Mouse (Mus musculus): Measurements from ENCODE around the gene Cblc. TPM values are rescaled to one million over a fixed set of nuclear protein-coding genes. Genes with fewer than 3 reads are reported as not detected.
"Not testable (repeated sequence)": the region's sequence is repeated elsewhere in the genome, so short reads cannot be mapped to it uniquely, and the experiment has no call there.

Gene Cblc
- total RNA-seq, 2 experiments from 2014 or later = not detected

DNA sequence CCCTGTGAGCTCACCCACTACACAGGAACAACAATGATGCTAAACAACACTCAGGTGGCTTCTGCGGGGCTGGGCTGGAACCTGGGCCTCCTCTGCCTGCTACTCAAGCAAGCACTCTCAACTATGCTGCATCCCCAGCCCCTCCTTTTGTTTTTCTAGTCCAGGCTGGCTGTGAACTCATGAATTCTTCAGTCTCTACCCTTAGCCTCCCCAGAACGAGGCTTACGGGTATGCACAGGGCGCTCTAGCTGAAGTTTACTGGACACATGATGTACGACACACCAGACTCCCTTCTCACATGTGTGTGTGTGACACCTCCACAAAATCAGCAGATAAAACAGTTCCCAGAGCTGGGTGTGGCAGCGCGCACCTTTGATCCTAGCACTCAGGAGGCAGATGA, 22.3 kb upstream of the Cblc start:
- DNase-seq (ENCODE audit: low spot score) = no peak

DNA sequence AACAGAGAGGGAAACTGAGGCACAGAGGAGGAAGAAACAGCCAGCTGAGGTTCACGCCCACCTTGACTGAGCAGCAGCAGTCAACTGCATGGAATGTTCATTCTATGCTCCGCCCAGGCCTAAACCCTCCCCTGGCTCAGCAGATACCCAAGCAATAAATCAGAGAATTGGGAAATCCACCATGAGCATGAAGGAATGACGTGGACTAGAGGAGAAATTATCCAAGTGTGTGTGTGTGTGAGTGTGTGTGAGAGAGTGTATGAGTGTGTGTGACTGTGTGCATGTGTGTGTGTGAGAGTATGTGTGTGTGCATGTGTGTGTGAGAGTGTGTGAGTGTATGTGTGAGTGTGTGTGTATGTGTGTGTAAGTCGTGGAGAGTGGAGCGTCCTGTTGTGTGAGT, 21.8 kb upstream of the Cblc start:
- DNase-seq (ENCODE audit: low spot score) = no peak

DNA sequence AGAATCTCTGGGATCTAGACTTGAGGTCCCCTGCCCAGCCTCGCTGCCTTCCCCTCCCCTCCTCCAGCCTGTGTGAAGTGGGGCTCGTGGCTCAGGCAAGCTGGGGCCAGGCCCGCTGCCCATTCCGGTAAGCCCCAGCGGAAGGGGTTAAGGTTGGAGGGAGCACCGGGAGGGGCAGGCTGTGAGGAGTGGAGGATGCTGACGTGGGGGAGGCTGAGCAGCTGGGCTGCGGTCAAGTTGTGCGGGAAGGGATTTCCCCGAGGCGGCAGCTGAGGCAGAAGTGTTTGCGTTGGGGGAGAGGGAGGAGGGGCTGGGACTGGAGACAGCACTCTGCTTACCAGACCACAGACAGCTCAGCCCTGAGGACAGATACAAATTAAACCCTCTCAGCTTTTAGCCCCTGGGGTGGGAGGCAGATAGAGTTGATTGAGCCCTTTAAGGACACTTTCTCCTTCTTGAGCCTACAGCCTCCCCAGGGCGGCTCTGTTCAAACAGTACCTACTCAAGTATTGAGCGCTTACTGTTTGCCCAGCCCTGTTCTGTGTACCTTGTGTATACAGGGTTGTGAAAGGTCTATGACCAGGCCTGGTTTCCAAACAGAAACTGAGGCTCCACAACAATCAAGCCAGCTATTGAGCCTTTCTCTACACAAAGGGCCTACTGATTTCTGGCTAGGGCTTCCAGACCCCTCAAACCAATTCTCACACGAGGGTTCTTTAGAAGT, 20.9 kb upstream of the Cblc start:
- DNase-seq (ENCODE audit: low spot score) = peak; percentile 47

DNA sequence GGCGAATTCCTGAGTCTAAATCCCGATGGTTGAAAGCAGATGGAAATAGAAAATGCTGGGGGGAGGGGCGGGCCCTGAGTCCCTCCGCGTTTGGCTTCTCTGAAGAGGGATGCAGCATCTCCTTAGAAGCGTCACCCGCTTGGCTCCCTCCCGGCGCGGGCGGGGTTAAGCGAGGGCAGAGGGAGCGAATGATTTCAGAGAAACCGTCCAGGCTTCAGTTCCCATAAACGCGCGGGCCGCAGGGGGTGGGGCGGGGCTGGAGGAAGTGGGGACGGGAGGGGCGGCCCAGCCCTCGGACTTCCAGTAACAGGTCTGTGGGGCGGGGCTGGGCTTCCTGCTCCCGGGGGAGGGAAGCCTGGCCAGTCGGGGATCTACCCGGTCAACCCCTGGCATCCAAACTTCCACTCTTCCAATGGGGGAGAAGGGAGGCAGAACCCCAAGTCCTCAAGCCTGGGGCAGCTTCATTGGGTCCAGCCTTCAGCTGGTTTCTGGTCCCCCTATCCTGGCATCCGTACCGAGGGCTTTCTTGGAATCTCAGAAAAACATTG, 19.7 kb upstream of the Cblc start:
- DNase-seq (ENCODE audit: low spot score) = peak; percentile 79

DNA sequence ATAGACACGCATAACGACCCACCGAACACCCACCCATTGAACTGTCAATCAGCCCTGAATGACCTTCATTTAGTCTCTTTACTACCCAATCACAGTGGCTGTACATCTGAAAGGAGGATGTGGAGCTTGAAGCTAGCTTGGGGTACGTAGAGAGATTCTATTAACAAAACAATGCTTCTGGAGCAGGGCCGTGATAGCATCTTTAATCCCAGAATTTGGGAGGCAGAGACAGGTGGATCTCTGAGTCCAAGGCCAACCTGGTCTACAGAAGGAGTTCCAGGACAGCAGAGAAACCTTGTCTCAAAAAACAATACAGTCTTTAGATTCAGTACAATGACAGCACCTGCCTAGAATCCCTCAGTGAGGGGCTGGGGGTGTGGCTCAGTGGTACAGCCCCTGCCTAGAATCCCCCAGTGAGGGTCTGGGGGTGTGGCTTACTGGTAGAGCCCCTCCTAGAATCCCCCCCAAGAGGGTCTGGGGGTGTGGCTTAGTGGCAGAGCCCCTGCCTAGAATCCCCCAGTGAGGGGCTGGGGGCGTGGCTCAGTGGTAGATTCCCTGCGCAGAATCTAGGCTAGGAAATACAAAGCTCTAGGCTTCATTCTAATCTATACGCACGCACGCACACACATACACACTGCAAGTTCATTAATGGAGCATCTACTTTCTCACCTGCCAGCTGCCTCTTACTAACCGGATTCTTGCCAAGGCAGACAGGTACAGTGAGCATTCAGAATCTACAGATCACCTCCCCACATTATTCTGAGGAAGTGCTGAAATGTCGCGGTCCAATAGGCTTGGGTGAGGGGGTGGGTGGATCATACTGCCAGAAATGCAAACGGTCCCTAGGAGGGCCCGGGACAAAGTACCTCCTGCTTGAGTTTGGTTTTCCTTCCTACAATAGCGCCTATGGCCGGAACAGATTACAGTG, 19.0 kb upstream of the Cblc start:
- no peak for DNase-seq (ENCODE audit: low spot score)

DNA sequence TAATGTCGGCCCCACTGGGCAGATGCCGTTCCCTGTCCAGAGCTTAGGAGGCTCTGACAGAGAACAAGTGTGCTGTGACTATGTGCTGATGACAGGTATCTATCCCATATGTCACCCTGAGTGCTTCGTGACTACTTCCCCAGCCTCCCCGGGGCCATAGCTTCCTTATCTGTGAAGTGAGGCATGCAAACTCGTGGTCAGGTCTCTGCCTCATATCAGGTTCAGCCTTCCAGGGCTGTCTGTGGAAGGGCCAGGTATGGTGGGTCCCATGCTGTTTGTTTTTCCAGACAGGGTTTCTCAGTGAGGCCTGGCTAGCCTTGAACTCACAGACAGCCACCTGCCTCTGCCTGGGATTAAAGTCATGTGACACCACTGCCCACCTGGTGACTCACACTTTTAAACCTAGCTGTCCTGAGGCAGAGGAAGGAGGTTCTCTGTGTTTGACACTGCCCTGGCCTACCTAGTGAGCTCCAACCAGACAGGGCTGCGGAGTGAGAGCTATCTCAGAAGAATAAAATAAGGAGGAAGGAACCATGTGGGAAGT, 17.0 kb upstream of the Cblc start:
- no peak for DNase-seq (ENCODE audit: low spot score)

DNA sequence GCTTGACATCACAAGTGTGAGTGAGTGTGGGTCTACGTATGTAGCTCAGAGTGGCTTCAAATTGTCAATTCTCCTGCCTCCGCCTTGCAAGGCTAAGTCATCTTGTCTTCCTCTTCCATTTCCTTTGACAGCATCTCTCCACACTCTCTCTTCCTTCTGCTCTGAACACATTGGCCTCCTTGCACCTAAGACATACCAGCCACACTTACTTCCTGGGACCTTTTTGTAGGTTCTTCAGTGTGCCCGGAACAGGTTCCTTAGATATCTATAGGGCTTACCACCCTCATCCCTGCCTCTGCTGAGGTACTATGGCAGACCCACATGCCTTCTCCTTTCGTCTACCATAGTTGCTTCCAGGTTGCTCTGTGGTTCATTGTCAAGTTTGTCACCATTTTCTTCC, 16.6 kb upstream of the Cblc start:
- DNase-seq (ENCODE audit: low spot score) = no peak

DNA sequence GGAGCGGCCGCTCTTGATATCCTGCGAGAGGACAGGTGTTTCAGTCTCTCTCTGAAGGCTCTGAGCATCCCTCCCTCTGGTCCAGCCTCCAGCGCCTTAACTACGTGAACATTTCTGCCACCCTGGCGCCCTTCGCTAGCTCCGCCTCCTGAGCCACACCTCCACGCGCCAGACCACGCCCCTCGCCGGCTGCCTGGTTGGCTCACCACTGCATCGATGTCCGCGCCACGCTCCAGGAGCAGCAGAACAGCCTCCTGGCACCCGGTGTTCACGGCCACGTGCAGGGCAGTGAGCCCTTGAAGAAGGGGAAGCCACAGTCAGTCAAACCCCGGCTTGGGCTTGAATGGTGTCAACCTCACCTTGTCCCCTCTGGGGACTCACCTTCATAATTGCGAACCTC, 14.5 kb upstream of the Cblc start:
- no peak for DNase-seq (ENCODE audit: low spot score)

DNA sequence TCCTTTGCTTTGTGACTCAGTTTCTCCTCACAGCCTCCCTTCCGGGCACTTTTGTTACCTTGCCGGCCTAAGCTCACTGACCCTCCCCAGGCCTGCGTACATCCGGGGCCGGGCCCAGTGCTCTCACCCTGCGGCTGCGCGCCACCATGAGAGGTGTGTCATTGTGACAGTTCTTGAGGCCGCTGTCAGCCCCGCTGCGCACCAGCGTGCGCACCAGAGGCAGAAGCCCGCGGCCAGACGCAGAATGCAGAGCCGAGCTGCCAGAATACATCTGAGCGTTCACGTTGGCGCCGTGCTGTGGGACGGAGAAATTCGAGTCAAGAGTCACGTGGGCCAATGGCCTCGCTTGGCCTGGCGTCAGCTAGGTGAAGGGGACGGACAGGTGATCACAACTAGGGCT, 12.8 kb upstream of the Cblc start:
- no peak for DNase-seq (ENCODE audit: low spot score)

DNA sequence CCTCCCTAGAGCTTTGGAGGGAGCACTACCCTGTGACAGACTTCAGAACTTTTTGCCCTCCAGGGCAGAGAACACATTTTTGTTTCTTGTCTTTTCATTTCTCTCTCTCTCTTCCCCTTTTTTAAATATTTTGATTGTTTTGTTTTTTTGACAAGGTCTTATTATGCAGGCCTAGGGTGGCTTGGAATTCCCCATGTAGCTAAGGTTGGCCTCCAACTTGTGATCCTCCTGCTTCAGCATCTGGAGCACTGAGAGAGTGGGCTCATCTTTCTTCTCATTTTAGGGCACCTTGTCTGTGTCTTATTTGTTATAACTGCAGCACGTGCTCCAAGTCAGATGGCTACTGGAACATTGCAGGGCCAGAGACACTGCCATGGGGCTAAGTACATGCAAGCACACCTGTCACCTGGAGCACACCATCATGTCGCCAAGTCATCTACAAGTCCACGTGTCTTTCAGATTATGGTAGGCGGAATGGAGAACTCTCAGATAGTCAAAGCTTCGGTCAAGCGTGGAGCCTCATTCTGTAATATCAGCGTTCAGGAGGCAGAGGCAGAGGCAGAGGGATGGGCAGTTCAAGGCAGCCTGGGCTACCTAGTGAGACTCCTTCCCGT, 9.9 kb upstream of the Cblc start:
- DNase-seq (ENCODE audit: low spot score) = no peak

DNA sequence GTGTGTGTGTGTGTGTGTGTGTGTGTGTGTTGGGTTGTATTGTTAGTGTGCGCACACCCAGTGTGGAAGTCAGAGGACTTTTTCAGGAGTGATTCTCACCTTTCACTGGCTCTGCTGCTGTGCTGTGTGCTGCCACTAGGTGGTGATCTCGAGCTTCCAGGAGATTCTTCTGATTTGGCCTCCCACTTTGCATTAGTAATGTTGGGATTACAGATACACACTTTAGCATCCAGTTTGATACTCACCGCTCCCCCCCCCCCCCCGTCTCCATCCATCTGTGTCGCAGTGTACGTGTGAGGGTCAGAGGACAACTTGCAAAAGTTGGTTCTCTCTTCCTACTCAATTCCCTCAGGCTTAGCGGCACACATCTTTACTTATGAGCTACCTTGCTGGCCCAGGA, 6.4 kb upstream of the Cblc start:
- DNase-seq (ENCODE audit: low spot score) = peak; percentile 79

DNA sequence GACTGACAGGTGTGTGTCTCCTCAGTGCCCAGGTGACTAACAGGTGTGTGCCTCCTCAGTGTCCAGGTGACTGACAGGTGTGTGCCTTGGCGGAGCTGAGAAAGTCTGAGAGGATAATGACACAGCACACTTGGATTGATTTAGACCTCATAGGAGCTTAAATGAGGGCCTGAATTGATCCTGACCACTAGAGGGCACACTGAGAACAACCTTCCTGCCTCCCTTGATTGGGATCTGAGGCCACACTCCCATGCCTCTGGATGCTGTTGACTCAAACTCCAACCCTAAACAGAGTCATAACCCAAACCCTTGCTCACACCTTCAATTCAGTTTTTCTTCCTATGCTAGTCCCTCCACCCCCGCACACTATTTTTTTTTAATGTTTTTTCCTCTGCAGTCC, 4.2 kb upstream of the Cblc start:
- DNase-seq (ENCODE audit: low spot score) = peak; percentile 58

DNA sequence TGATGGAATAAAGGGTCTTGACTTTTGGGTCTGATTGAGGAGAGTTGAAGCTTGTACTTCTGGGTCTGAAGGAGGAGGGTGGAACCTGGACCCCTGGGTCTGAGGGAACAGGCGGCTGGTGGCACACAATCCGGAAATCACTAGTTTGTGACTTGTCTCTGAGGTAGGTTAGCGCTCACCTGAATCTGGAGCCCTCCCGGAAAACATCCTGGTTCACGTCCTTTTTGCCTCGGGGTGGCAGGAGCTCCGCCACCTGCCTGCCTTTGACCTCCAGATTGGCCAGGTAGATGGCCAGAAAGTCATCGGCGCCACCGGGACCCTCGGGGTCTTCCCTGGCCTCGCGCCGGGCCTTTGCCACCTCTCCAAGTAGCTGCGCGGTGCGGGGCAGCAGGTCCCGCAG, 355 bp downstream of the Cblc start:
- DNase-seq (ENCODE audit: low spot score) = no peak

DNA sequence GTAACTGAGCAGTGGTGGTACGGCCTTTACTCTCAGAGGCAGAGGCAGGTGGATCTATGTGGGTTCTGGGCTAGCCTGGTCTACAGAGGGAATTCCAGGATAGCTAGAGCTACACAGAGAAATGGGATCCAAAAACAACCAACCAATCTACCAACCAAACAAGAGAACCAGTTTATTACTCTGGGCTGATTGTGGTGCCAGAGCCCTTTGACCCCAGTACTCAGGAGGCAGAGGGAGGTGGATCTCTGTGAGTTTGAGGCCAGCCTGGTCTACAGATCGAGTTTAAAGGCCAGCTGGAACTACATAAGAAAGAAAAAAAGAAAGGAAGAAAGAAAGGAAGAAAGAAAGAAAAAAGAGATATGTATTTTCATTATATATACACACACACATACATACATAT, 1.4 kb downstream of the Cblc start:
- DNase-seq (ENCODE audit: low spot score) = no peak

DNA sequence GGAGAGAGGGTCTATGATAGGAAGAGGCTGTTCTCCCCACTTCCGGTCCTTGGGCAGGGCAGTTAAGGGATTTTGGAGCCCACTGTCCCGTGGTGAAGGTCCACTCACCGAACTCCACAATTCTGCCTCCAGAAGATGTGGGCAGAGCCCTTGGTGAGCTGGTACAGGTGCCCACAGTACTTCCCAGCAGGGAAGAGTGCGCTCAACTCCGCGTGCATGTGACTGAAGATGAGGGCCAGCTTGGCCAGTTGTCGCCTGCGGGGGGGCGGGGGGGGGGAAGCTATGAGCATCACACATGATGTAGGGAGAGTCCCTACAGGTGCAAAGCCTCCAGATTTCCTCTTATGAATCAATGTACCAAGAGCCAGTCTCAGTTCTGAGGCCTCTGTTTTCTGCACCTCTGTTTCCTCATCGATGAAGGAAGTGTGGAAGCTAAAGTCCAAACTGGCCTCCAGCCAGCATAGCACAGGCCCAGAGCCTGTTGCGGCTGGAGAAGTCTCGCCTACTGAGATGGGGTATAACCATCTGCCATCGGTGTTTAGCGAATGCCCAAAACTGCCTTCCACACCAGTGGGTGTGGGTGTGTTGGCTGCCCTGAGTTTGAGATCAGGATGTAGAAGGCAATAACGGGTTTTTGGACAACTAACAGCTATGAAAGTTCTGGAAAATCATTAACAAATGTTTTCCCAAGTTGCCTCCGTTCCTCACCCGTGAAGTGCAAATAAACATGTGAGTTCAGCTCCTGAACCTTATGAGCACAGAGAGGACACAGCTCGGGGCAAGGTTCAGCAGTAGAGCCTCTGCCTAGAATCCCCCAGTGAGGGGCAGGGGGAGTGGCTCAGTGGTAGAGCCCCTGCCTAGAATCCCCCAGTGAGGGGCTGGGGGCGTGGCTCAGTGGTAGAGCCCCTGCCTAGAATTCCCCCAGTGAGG, 3.6 kb downstream of the Cblc start:
- no peak for DNase-seq (ENCODE audit: low spot score)

DNA sequence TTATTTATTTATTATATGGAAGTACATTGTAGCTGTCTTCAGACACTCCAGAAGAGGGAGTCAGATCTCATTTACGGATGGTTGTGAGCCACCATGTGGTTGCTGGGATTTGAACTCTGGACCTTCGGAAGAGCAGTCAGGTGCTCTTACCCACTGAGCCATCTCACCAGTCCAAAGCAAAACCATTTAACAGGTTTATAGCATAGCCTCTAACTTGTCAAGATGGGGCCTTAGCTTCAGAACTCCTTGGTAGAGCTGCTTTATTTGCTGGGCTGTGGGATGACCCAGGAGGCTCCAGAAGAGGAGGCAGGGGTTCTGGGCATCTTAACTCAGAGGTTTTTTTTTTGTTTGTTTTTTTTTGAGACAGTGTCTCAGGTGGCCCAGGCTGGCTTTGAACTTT, 5.1 kb downstream of the Cblc start:
- DNase-seq (ENCODE audit: low spot score) = not testable (repeated sequence)

DNA sequence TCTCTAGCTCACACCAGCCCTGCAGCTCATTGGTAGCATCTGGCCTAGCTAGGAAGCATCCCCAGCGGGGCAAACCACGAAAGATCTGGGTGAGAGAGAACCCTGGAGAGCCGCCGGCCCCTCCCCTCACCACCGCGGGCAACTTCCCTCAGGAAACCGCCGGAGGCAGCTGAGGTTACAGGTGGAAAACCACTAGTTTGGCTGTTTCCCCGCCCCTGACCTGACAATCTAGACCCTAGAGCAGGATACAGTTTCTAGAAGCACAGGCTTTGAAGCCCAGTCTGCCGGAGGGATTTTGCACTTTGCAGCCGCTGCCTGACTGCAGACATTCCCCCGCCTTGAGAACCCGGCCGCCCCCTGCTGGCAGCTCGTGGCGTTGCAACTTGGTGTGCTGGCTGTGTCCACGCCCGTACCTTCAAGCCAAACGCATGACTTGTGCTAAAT, 6.7 kb downstream of the Cblc start:
- DNase-seq (ENCODE audit: low spot score) = peak; percentile 92

DNA sequence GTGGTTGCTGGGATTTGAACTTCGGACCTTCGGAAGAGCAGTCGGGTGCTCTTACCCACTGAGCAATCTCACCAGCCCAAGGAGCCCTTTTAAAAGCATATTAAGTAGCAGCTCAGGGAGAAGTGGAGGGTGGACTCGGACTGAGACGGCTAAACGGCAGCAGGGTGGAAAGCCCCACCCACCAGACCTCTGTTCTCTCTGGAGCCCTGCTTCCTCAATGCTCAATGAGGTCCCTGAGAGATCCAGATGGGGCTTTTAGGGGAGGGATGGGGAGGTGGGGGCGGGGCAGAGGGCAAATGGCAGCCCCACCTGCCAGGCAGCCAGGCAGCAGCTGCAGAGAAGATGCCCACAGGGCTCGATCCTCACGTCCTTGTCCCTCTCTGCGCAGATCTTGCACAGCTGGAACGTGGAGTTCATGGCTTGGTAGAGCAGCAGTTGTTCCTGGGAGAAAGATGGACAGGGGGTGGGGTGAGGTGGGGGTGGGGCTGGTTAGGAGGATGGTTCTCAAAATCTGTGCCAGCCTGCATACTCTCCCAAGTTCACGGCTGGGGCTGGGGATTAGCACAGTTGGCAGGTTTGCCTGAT, 10.6 kb downstream of the Cblc start:
- DNase-seq (ENCODE audit: low spot score) = no peak

DNA sequence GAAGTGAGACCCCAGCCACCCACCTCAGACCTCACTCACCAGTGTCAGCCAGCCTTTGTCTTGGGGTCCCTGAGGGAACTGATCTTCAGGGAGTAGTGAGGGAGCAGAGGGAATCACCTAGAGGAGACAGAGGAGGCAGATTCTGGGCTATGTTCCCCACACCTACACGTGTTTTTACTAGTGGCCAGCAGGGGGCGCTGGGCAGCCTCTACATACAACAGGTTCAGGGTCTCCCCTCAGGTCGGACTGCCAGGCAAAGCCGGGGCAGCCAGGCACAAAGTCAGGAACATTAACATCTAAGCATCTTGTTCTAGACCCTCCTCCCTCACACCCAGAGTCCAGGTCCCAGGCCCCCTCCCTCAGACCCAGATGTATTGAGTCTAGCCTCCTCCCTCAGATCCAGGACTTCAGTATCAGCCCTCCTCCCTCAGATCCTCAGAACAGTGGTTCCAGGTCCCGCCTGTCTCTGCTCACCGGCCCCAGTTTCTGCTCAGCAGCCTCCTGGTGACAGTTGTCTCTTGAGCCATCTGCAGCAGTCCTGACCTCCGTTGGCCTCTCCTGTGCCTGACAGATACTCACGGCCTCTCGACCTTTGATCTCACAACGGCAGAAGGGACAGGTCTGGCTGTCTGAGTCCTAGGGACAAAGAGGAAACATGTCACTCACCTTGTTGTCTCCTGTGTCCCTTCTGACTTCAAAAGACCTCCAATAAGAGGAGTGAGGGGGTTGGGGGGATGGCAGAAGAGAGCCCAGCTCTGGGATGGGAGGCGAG, 11.7 kb downstream of the Cblc start:
- DNase-seq (ENCODE audit: low spot score) = no peak

DNA sequence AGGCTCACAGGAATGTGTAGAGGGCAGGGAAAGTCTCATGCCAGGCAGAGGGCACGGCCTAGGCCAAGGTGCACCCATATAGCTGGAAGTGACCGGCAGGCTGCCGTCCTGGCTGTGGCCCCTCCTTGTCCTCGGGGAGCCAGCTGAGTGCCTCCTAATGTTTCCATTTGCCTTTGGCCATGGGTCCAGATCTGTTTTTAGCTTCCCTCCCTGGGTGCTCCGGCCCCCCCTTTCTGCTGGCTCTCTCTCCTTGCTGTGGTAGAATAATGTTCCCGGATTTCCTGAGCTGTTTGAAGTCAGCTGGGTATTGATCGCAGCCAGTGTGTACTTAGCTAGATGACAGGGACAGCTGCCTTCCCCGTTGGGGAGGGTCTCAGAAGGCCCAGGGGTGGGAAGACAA, 13.0 kb downstream of the Cblc start:
- DNase-seq (ENCODE audit: low spot score) = peak; percentile 86
